Mouse (Mus musculus): ENCODE measurements around the gene Arhgap5. TPM values are rescaled to one million over a fixed set of nuclear protein-coding genes. Genes with fewer than 3 reads are reported as not detected.
"Not testable (repeated sequence)": the region's sequence is repeated elsewhere in the genome, so short reads cannot be mapped to it uniquely, and the experiment has no call there.

Arhgap5 gene
- total and polyA plus RNA-seq, 3 experiments = 0.53 to 87.3 (median 74.5) TPM

DNA sequence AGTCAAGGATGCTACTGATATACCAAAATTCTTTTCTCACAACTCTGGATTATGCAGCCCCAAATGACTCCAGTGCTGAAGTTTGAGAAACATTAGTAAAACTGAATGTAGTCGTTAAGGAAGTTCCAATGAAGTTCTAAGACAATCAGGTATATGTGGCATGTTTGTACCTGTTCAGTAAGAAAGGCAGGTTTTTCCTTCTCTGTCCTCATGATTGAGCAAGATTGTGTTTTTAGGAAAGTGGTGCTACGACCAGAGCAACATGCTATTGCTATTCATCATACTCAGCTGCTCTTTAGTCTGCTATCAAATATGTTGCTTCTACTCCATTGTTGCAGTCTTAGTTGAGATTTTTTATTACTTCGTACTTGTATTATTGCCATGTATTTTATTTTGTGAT is 26.0 kb downstream of the Arhgap5 start:
- no peak for DNase-seq

DNA sequence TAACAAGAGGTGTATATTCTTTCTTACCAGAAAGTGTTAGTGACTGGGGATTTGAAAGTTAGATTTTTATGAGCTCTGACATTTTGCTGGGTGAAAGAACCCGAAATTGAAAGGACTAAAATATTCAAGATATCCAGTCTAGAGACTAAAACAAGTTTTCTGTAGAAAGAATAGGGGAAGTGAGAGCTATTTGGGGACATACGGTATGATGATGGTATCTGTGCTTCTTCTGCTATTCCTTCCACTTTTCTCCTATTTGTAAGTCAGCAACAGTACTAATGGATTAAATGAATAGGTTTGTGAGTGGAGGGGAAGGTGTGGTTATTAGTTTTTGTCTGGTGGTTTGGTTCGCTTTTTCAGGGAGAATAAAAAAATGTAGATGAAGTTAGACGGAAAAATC is 37.5 kb downstream of the Arhgap5 start:
- DNase-seq = no peak

DNA sequence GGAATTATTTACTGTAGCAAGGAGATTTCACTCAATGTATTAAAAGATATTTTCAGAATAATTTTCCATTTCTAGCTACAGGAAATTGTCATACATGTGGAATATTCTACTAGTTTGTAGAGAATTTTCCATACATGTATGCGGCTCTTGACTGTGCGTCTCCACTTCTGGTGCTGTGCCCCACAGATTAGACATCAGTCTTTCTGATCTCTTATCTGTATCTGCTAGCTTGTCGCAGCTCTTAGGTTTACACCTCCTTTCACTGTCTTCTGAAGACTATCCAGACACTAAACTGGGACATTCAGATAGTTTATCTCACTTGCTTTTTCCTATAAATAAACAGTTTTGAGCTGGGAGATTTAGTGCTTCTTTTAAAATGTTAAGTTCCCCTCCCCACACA is 40.8 kb downstream of the Arhgap5 start:
- no peak for DNase-seq

DNA sequence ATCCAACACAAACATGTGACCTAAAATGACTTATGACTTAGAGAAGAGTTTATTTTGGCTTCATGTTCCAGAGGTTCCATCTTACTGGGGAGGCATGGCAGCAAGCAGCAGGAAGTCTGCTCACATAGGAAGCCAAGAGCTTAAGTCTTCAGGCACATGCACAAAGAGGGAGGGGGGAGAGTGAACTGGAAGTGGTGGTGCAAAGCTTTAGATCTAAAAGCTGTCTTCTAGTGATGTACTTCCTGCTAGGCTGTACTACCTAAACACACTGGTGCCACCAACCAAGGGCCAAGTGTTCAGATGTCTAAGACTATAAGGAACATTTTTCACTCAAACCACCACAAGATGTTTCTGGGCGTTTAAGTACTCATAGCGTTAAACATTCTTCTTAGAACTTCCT is 48.3 kb downstream of the Arhgap5 start:
- no peak for DNase-seq

DNA sequence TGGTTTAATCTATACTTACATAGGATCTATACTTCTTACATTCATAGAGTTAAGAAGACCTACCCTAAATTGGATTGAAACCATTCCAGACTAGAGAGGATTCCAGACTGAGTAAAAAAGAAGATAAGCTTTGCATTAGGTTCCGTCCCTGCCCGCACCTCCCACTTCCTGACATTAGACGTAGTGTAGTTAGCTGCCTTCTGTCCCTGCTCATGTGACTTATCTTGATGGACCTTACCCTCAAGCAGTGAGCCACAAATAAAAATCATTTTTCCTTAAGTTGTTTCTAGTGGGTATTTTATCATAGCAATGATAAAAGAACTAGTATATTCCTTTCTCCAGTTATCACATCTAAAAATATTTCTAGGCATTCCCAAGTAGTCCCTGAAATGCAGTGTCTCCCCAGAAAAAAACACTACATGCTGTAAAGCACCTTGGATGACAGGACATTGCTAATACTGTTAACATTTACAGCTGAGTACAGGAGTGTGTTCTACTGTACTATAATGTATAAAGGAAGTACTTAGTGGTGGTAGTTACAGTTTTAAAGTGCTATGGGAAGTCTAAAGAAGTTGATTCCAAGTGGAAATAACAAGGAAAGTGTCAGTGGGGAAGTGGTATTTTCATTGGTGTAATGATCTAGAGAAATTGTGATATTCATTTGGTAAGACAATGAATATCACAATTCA is 51.6 kb downstream of the Arhgap5 start:
- no peak for DNase-seq

DNA sequence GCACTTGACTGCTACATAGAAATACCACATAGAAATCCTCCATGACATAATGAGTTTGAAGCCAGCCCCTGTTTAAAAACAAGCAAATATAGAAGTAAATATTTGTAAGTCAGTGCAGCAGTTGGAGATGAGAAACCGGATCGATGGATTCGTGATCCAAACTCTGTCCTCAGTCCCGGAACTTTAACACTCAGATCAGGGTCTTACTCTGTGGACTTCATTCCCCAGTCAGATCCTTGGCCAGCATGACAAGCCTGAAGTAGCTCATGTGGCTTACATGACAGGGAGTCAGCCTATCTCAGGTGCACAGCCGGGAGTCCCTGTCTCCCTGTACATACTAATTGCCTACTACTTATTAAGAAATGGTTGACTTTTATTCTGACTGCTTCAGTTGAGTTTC is 61.9 kb downstream of the Arhgap5 start:
- DNase-seq = no peak

DNA sequence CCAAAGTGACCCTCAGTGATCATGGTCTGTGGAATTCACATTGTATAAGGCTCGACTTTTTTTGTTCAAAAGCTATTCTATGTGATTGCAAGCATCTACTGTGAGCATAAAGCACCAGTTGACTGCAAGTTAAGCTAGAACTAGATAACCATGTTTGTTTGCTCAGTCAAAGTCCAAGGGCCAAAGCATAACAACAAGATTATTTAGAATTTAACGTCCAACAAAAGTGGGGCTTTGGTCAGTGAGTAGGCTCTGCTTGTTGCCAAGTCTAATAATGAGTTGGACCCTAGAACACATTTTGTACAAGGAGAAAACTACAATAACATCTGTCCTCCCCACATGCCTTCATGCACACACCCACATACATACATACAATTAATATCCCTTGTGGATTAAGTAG is 69.6 kb downstream of the Arhgap5 start:
- DNase-seq = no peak

DNA sequence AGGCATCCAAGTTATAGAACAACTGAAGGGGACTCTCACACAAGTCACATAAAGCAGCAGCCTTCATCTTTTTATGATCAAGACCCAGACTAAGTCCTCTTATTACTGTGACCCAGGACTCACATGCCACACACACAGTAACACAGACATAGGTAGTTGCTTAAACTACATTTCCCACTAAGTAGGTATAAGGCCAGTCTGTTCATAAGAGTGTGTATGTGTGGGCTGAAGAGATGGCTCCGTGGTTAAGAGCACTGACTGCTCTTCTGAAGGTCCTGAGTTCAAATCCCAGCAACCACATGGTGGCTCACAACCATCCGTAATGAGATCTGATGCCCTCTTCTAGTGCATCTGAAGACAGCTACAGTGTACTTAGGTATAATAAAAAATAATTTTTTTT is 82.7 kb downstream of the Arhgap5 start:
- DNase-seq = not testable (repeated sequence)

DNA sequence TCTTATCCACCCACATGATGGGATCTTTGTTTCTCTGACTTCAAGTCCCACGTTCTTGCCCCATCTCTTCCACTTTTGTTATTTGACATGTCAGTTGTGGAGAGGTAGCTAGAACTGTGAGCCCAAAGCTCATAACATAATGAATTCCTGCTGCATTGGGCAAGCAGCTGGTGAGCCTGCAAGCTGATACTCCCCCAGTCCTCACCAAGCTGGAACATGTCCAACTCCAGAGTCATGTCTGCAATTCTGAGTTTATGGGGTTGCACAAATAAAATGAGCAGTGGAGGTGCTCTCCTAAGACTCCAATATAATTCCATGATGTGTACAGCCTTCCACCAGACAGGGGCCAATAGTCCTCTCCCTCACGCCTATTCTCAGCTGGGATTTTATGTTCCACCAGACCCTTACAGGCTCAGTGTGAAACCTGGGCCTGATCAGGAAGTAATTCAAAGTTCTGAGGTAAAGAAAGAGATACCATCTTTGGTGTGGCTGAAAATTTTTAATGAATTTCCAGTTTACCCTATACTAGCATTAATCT is 83.8 kb downstream of the Arhgap5 start:
- no peak for DNase-seq

DNA sequence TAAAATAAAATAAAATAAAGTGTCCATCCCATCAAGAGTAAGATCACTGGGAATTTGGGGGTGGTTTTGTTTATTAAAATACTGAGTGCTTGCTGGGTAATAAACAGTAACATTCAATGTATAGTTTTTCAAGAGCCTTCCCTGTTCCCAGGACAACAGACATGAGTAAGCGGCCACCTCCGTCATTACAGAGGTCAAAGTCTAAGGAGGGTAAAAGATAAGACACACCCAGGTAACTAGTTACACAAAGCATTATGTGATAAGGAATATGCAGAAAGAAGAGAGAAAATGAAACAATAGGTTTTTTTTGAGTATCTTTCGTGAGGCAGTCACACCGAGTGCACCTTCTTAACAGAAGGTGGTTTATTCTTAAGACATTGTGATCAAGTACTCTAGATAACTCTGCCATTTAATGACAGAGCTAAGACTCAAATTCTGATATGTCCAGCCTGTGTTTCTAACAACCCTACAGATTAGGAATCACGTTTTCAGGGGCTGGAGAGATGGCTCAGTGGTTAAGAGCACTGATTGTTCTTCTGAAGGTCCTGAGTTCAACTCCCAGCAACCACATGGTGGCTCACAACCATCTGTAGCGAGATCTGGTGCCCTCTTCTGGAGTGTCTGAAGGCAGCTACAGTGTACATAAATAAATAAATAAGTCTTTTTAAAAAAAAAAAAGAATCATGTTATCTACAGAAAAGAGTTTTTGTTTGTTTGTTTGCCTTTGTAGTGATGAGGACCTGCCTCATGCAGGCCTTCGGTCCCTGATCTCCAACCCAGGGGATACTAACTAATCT is 91.8 kb downstream of the Arhgap5 start:
- DNase-seq = no peak

DNA sequence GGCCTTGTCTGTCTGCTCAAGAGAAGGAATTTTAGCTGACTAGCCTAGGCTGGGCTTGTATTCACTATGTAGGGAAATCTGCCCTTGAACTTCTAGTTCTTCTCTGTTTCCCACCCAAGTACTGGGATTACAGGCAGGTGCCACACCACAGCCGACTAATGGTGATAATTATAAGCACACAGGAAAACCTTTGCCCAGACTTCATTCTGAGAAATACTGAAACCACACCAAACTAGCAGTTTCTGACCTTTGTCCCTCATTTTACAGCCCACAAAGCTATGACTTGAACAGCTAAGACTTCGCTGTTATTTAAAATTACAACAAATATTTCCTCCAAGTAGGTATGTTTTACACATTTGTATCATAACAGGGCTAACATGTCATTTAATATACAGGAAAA is 98.7 kb downstream of the Arhgap5 start:
- no peak for DNase-seq

DNA sequence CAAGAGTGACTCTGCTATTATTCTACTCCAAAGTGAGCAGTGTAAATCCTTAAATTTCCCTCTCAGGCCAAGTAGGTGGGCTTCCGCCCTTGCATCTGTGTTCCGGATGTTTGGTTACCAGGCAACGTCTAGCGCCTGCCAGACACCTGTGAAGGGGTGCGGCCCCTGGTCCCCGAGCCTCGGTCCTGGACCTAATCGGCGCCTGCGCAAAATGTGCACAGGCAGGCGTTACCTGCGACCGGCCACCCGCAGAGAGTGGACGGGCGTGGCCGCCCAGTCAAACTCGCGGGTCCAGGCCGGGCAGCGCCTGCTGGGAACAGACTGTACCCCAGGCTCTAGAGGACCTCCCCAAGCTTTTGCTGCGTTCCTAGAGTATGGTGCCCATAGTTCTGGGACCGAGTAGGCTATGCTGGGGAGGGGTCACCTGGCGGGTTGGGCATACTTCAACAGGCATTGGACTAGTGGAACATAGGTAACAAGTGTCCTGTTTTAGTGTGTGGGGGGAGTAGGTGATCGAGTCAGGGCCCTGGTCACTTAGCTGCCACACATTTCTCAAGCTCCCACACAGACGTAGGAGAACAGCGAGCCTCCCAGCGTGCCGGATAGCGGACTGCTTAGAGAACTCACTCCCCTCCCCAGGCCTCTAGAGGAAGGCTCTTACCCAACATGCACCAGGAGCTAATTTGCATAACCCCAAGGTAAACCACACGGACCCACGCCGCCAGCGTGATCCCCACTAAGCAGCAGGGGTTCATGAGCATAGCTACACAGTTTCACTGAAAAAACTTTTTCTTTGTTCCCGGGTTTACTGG is 99.3 kb downstream of the Arhgap5 start:
- peak; percentile 88 for DNase-seq

DNA sequence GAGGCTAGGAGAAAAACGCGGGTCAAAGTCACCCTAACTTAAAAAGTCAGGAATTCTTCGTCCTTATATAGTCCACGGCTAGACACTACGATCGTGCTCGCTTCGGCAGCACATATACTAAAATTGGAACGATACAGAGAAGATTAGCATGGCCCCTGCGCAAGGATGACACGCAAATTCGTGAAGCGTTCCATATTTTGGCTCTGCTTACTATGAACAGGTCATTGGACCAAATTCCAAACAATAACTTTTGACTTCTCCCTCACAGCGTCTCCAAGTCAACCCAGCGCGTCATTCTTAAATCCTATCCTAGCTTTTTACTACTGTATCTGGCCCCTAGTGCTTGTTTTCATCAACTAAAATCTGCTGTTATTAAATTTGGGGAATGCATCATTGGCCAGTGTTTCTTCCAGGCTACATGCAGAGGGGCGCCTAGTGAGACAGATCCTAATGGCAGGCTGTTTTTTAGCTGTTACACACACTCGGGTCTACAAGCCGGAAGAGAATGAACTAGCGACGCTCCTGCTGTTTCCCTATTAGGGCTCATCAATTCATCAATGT is 100.0 kb downstream of the Arhgap5 start:
- peak; percentile 81 for DNase-seq

DNA sequence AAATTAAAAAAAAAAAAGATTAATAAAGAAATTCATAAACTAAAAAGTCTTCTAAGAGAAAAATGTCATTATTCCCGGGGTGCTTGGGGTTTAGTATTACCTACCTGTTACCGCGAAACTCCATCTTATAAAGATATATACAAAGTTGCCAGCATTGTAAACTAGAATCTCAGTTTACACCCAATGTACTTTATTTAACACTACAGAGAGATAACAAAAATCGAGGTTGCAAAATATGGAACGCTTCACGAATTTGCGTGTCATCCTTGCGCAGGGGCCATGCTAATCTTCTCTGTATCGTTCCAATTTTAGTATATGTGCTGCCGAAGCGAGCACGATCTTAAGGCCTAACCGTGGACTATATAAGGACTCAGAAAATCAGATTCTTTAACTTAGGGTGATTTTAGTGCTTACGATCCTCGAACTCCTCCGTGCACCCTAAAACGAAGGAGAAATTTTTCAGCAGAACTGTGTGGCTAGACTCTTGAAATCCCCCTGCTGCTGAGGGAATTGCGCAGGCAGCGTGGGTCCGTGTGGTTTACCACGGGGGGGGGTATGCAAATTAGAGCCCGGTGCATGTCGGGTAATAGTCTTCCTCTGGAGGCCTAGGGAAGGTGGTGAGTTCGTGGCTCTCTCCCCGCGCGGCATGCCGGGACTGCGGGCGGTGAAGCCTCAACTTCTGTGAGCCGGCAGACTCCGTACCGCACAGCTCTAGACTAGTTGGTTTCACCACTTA is 100.7 kb downstream of the Arhgap5 start:
- DNase-seq = peak; percentile 95

DNA sequence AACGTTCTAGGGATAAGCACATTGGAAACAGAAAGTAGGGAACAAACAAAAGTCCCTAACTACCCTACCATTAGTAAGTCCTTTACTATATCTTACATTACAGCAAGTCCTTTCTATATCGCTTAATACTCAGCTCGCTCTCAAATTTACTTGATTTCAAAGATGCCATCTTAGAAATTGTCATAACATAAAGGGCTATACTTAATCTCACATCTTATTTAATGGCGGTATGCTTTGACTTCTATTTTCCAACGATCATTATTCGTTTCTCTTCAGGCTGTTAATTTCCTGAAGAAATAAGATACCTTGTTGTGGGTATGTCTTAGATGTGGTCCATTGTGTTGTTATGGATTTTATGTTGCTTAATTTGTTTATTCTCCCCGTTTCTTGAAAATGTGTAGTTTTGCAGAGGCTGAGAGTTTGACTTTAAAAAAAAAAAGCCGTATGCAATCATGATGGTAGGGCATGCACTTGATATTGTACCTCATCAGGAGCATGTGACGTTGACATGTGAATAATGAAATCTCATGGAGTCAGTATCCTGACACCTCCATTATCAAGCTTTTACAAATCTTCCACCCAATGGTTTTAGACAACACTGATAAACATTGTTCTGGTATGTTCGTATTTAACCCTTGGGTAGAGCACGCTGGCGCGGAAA is 101.3 kb downstream of the Arhgap5 start:
- no peak for DNase-seq

DNA sequence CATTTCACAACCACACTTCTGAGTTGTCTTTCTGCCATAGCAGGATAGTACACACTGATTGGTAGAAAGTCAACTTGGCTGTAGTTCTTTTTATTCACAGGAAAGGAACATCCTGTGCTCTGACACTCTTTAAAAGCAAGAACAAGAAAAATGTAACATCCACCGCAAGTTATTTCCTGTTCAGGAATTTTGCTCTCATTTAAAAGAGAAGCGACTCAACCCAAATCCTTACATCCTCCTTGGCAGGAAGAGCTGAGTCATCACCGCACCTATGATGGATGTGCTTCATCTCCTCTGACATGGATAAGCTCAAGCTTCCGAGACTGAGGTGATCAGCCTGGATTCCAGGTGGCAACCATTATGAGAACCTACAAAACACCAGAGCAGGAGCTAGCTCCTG is 103.6 kb downstream of the Arhgap5 start:
- no peak for DNase-seq

DNA sequence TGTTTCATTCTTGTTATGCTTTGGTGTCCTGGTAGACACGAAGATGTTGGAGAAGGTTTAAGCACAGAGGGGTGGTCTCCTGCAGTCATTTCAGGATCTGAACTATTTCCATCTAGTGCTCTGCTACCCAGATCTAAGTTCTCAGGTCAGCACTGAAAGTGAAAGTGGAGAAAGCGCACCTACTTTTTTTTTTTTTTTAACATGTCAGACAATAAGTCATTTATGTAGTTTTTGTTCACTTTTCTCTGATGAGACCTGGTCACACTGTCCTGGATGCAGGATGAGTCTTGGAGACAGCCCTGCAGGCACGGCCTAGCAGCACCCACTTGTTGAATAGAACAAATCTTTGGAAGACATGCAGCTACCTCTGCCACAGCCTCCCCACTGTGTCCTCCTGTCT is 111.9 kb downstream of the Arhgap5 start:
- DNase-seq = no peak

DNA sequence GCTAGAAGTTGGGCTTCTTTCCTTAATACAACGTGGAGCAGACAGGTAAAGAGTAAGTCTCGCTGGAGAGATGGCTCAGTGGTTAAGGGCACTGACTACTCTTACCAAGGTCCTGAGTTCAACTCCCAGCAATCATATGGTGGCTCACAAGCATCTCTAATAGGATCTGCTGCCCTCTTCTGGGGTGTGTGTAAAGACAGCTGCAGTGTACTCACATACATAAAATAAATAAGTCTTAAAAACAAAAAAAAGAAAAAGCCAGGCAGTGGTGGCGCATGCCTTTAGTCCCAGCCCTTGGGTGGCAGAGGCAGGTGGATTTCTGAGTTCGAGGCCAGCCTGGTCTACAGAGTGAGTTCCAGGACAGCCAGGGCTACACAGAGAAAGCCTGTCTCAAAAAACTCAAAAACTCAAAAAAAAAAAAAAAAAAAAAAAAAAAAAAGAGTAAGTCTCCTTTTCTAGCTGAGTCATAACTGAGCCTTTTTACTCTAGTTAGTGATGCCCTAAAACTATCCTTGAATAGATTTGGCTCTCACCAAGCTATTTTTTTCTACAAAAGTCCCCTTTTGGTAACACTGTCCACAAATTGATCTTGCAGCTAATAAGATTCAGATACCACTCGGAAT is 114.8 kb downstream of the Arhgap5 start:
- DNase-seq = no peak

DNA sequence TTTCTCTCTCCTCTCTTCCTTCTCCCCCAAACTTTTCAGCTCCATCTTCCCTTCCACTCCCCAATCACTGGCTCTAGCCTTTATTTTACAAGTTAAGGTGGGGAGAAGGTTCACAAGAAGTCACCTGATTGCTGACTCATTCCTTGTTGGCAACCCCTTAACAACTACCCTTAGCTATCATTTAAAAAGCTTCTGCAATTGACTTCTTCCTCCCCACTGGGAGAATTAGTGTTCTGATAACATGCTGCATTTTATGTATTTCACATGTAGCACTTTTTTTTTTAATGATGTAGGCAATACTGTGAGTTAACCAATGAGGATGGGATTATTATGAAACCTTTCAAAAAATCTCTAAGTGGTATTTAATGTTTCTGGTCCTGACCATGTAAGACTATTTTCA is 115.9 kb downstream of the Arhgap5 start:
- DNase-seq = no peak

All from adrenal gland, adult 2 months (tissue).